Mouse (Mus musculus) embryonic fibroblast, embryonic 13.5 days (primary cell): Measurements from ENCODE around the gene Tnfaip3. TPM values are rescaled to one million over a fixed set of nuclear protein-coding genes. Genes with fewer than 3 reads are reported as not detected.

Source experiments
- H3K27ac ChIP-seq: 2 replicates; pipeline ENCODE4 v1.5.1; 2012; ENCODE audit warnings: low read length, control low read depth, inconsistent platforms; ENCODE audit not compliant: insufficient read depth
- H3K4me1 ChIP-seq: 2 replicates; pipeline ENCODE4 v1.6.1; 2011; ENCODE audit warnings: low read length; ENCODE audit not compliant: control insufficient read depth, insufficient read depth
- H3K4me3 ChIP-seq: 2 replicates; pipeline ENCODE4 v1.5.1; 2011; ENCODE audit warnings: mild to moderate bottlenecking, control low read depth, low read length; ENCODE audit not compliant: insufficient read depth
- CTCF ChIP-seq: IDR thresholded peaks from 2 replicates; pipeline ENCODE4 v1.5.1; 2011; ENCODE audit warnings: mild to moderate bottlenecking, control low read depth, low read length, moderate library complexity, borderline replicate concordance; ENCODE audit not compliant: insufficient read depth
- POLR2A ChIP-seq: IDR thresholded peaks from 2 replicates; pipeline ENCODE4 v1.6.1; 2011; ENCODE audit warnings: low read depth, mild to moderate bottlenecking, control low read depth, low read length, moderate library complexity
- polyA plus RNA-seq: library from polyadenylated mRNA; stranded (reverse); fragments of >200 nt; gene quantifications from 2 replicates; pipeline ENCODE4 v1.2.4, GENCODE M21; 2011; ENCODE audit warnings: low read depth; ENCODE audit not compliant: missing spikeins, insufficient read length

Tnfaip3 gene
- polyA plus RNA-seq, 1 experiment = 8.2 TPM

- TF ChIP-seq POLR2A (no peak), CTCF (no peak)
- Histone ChIP-seq H3K4me1 (peaks cover 10% of the 10 kb centered on the region), H3K4me3 (no peak overlapping the region), H3K27ac (no peak overlapping the region)
Measured at GRCm38 (mm10) chr10:19043529-19044262, 28.2 kb upstream of the Tnfaip3 start.

GRCm38 (mm10) chr10:19040147-19040546 is 24.7 kb upstream of the Tnfaip3 start:
- H3K4me3 ChIP-seq = no peak overlapping the region
- TF ChIP-seq CTCF (no peak), POLR2A (no peak)
- no peak overlapping the region for H3K27ac ChIP-seq
- no peaks in the 10 kb centered on the region for H3K4me1 ChIP-seq

- no peak overlapping the region for H3K4me3 ChIP-seq
- H3K4me1 ChIP-seq = no peaks in the 10 kb centered on the region; the same call in 1 of the 2 replicates
- no peak overlapping the region for H3K27ac ChIP-seq
- no peak for TF ChIP-seq CTCF
Measured at GRCm38 (mm10) chr10:19034764-19035163, 19.3 kb upstream of the Tnfaip3 start.

DNA sequence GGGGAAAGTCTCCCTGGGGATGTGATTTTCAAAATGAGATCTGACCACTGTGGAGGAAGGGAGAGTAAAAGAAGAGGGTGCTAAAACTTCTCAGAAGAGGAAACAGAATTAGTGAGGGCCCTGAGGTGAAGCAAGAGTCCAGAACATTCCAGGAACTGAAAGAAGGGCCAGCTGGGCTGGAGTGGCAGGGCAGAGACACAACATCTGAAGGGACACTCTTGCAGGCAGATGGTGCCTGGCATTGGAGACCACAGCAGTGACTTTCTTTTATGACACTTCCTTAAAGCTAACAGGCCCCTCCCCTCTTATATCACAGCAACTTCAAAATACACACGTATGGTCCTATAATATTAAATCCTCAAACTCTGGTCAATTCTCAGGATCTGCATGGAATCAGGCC is 18.2 kb upstream of the Tnfaip3 start:
- TF ChIP-seq CTCF (no peak), POLR2A (no peak)

DNA sequence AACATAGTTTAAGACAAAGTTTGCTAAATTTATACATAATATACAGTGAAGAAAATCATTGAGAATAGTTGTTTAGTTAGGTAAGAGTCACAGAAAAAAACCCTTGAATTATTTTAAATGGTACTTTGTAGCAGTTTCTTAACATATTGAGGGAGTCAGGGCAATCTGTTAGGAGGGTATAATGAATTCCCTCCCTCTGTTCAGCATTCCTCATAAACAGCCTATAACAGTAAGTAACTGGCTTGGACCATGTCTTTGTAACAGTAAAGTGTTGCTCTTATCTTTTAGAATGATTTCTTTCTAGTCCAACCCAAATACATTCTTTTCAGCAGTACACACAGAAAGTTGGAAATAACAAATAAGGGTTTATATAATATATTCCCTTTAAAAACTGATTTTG is 16.4 kb upstream of the Tnfaip3 start:
- TF ChIP-seq POLR2A (no peak), CTCF (no peak)
- peaks cover 1% of the 10 kb centered on the region for H3K4me1 ChIP-seq
- H3K27ac ChIP-seq = no peak overlapping the region
- H3K4me3 ChIP-seq = no peak overlapping the region

More for the DNA sequence above, 18.2 kb upstream of the Tnfaip3 start:
- Histone ChIP-seq H3K27ac (no peak overlapping the region), H3K4me1 (no peaks in the 10 kb centered on the region; the same call in 1 of the 2 replicates), H3K4me3 (no peak overlapping the region)

DNA sequence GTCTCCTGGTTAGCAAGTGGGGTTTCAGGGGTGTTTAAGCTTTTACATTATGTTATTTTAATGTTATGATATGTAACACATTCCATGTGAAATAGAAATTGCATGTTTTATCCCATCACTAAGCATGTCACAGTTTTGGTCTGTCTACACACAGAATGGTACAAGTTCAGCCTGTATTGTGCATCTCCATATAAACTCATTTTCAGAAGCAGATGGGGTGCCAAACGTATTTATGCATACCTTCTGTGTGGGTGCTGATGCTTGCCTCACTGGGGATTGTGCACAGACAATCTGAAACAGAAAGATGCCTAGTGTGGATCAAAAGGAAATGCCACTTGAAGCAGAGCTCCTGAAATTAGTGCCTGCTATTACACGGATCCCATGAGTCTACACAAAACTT is 15.2 kb upstream of the Tnfaip3 start:
- TF ChIP-seq POLR2A (no peak), CTCF (no peak)

GRCm38 (mm10) chr10:19026710-19027109 is 11.3 kb upstream of the Tnfaip3 start:
- peaks cover 2% of the 10 kb centered on the region; the same call in 1 of the 2 replicates for H3K4me1 ChIP-seq
- TF ChIP-seq CTCF (no peak), POLR2A (no peak)
- H3K4me3 ChIP-seq = no peak overlapping the region

More for the DNA sequence above, 15.2 kb upstream of the Tnfaip3 start:
- no peak overlapping the region for H3K27ac ChIP-seq
- H3K4me1 ChIP-seq = peaks cover 2% of the 10 kb centered on the region
- no peak overlapping the region for H3K4me3 ChIP-seq

DNA sequence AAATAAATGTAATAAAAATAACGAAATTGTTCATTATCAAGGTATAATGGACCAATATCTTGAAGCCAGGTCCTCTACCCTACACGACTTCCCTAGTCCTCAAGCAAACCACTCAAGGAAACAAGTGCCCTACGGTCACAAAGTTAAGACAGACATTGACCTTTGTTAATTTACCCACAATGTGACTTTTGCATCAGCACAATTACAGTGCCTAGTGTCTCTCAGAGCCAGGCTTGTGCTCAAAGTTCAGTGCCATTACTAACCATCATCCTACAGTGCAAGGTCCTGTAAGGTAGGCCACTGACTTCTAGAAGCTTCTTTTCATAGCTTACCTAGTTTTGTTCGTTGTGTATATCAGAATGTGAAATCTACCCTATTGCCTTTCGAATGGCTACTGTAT is 8.9 kb upstream of the Tnfaip3 start:
- Histone ChIP-seq H3K27ac (no peak overlapping the region), H3K4me3 (no peak overlapping the region), H3K4me1 (peaks cover 2% of the 10 kb centered on the region; the same call in 1 of the 2 replicates)
- TF ChIP-seq CTCF (no peak), POLR2A (no peak)

More at GRCm38 (mm10) chr10:19026710-19027109, 11.3 kb upstream of the Tnfaip3 start:
- H3K27ac ChIP-seq = peak overlapping the region; percentile 20; the same call in 1 of the 2 replicates

DNA sequence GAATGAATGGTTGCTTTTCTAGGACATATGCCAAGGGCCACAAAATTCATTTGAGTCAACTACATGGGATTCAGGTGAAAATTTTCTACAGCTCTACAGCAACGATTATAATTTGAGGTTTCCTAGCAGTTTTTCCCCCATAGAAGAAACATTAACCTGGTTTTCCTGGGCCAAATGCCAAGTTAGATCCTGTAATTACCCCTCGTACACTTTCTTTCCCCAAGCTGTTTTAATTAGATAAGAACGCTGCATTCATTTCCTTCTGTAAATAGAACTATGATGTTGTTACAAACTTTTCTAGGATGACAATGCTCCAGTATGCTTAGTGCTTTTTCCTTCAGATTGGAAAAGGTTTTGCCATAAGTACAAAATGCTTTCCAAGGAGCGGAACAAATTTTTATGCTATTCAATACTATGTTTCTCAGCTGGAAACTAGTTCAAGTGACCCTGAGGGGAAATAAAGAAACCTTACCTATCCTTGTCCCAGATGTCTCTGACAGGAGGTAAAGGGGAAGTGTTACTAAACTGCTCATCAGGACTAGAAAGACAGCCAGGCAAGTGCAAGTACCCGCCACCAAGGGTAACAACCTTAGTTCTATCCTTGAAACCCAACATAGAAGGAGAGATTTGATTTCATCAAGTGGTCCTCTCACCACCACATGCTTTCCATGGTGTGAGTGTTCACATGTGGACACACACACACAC is 8.3 kb upstream of the Tnfaip3 start:
- Histone ChIP-seq H3K27ac (no peak overlapping the region), H3K4me1 (peaks cover 2% of the 10 kb centered on the region; the same call in 1 of the 2 replicates), H3K4me3 (no peak overlapping the region)
- TF ChIP-seq POLR2A = no peak
- TF ChIP-seq CTCF = no peak

DNA sequence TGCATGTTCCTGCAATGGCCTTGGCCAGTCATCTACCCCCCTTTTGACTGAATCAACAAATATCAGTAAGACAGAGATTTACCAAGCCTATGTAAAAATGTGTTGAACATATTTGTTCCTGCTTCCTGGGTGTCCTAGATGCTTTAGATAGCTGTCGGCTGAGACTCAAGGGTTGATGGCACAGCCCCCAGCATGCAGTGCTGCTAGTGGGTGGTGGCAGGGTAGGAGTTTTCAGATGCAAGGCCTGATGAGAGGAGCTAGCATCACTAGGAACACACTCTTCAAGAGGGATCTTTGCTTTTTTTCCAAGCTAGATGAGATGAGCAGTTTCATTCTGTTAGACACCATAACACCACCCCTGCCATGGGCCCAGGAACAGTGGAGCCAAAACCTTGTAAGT is 6.8 kb upstream of the Tnfaip3 start:
- no peak overlapping the region for H3K4me3 ChIP-seq
- peaks cover 2% of the 10 kb centered on the region; the same call in 1 of the 2 replicates for H3K4me1 ChIP-seq
- no peak for TF ChIP-seq POLR2A
- no peak for TF ChIP-seq CTCF
- no peak overlapping the region for H3K27ac ChIP-seq

DNA sequence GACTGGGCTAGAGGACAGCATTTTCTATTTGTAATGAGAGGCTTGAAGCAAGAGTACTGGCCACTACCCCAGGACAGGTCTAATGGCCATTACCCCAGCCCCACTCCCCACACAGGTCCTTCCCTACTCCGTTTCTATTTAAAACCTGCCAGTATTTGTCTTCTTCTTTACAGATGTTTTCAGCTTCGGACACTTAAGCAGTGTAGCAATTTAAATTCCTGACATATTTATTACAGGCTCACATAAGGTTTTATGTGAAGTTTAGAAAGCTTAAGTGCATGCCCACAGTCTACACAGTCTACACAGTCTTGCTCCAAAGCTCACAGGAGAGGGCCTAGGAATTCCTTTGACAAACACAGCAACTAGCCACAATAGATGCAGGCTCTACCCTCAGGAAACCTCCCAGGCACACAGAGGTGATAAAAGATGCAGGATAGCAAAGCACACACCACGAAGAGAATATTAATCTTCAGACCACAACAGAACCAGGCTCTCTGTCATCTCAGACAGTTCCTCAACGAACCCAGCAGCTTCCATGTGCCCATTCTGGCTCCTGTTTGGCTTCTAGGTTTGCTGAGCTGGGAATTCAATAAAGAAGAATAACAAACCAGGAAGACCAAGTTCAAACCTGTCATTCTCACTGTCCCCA is 1.5 kb upstream of the Tnfaip3 start:
- no peak for TF ChIP-seq POLR2A
- Histone ChIP-seq H3K27ac (no peak overlapping the region), H3K4me1 (no peaks in the 10 kb centered on the region; the same call in 1 of the 2 replicates), H3K4me3 (no peak overlapping the region)
